Mouse (Mus musculus) erythroblast, embryonic 14.5 days (primary cell): Measurements from ENCODE around the gene Elob.

Experiments
- GATA1 ChIP-seq: IDR thresholded peaks from 2 replicates; pipeline ENCODE4 v1.6.1; 2012; ENCODE audit warnings: low read length, inconsistent platforms, mixed read lengths
- TAL1 ChIP-seq: IDR thresholded peaks from 3 replicates; pipeline ENCODE4 v1.6.1; 2012; ENCODE audit warnings: low read length, inconsistent platforms, mixed read lengths

GRCm38 (mm10) chr17:23867756-23868155 is 38.8 kb upstream of the Elob start, which contains the start of gene Prss21:
- TF ChIP-seq GATA1 (no peak), TAL1 (no peak)
